ENCODE assay signal across 8 mouse cellular contexts in genomic region chr11:64436412-64436727, GRCm38 (mm10). TPM values are rescaled to one million over a fixed set of nuclear protein-coding genes. Genes with fewer than 3 reads are reported as not detected.
A peak's percentile ranks its signal among the peaks of the same experiment; 100 is the strongest.
DNase-seq lines count a peak whose midpoint lies in the region; ATAC-seq lines count a peak whose summit lies in the region.

F930015N05Rik (minus strand) TSS chr11:64436653.

- H3K4me2 ChIP-seq in lung, embryonic 16.5 days (ENCODE audit: low read depth, low read length): peak within 1 kb of the TSS; percentile 98
- peak within 1 kb of the TSS; percentile 95 for H3K4me2 ChIP-seq in forebrain, embryonic 13.5 days
- H3K4me2 ChIP-seq in intestine, embryonic 16.5 days (ENCODE audit: low read depth, low read length): peak within 1 kb of the TSS; percentile 98
- peak within 1 kb of the TSS; percentile 99 for H3K4me2 ChIP-seq in neural tube, embryonic 14.5 days (ENCODE audit: low read depth, low read length)

- H3K4me1 ChIP-seq in lung, embryonic 16.5 days (replicated peaks; ENCODE audit: control insufficient read depth, insufficient read depth, low read length): peaks cover 10% of the 10 kb centered on the region
- peaks cover 18% of the 10 kb centered on the region for H3K4me1 ChIP-seq in forebrain, embryonic 13.5 days
- peaks cover 12% of the 10 kb centered on the region; the same call in 1 of the 2 replicates for H3K4me1 ChIP-seq in intestine, embryonic 16.5 days (ENCODE audit: control insufficient read depth, insufficient read depth, low read length)
- 0 out of 2 replicates have a peak, but pooled peaks cover 5% of the 10 kb centered on the region for H3K4me1 ChIP-seq in neural tube, embryonic 14.5 days (ENCODE audit: control insufficient read depth, insufficient read depth, low read length)

- intact Hi-C loops in left cerebral cortex, postnatal 25 days (cut with DNase I): loop anchor here (5.0 kb wide), 1 partner anchor 1034 kb away; no protein-coding TSS in a partner anchor

- WGBS in lung, embryonic 16.5 days: under 1% methylated on average over 24 of the region's 24 CpGs
- 0% methylated on average over 24 of the region's 24 CpGs for WGBS in forebrain, embryonic 13.5 days
- WGBS in intestine, embryonic 16.5 days: 1% methylated on average over 24 of the region's 24 CpGs
- under 1% methylated on average over 24 of the region's 24 CpGs for WGBS in neural tube, embryonic 14.5 days

- ATAC-seq in lung, embryonic 16.5 days (ENCODE audit: low read depth): no peak
- peak; percentile 16; the same call in 1 of the 2 replicates for ATAC-seq in forebrain, embryonic 13.5 days
- no peak for ATAC-seq in intestine, embryonic 16.5 days
- ATAC-seq in neural tube, embryonic 14.5 days (ENCODE audit: low read depth): no peak

- no peaks in the 10 kb centered on the region for H3K36me3 ChIP-seq in lung, embryonic 16.5 days (ENCODE audit: control insufficient read depth, insufficient read depth, low read length)
- no peaks in the 10 kb centered on the region for H3K36me3 ChIP-seq in forebrain, embryonic 13.5 days (ENCODE audit: poor library complexity, severe bottlenecking)
- no peaks in the 10 kb centered on the region for H3K36me3 ChIP-seq in intestine, embryonic 16.5 days (ENCODE audit: control insufficient read depth, insufficient read depth, low read length)
- no peaks in the 10 kb centered on the region for H3K36me3 ChIP-seq in neural tube, embryonic 14.5 days (ENCODE audit: control insufficient read depth, insufficient read depth, low read length)

- H3K9me3 ChIP-seq in lung, embryonic 16.5 days (ENCODE audit: control insufficient read depth, low read length): no peaks in the 10 kb centered on the region
- H3K9me3 ChIP-seq in forebrain, embryonic 13.5 days (replicated peaks): no peaks in the 10 kb centered on the region
- H3K9me3 ChIP-seq in intestine, embryonic 16.5 days (ENCODE audit: control insufficient read depth, low read length): no peaks in the 10 kb centered on the region
- no peaks in the 10 kb centered on the region for H3K9me3 ChIP-seq in neural tube, embryonic 14.5 days (ENCODE audit: control insufficient read depth, low read length)

- peak within 1 kb of the TSS; percentile 8; the same call in 1 of the 2 replicates for H3K27ac ChIP-seq in lung, embryonic 16.5 days (ENCODE audit: low read length)
- H3K27ac ChIP-seq in forebrain, embryonic 13.5 days: no peak within 1 kb of the TSS
- H3K27ac ChIP-seq in intestine, embryonic 16.5 days (ENCODE audit: low read length): peak within 1 kb of the TSS; percentile 43
- peak within 1 kb of the TSS; percentile 50 for H3K27ac ChIP-seq in neural tube, embryonic 14.5 days (ENCODE audit: low read depth, low read length)

- H3K27me3 ChIP-seq in lung, embryonic 16.5 days (ENCODE audit: control insufficient read depth, insufficient read depth, low read depth, low read length): peaks cover 22% of the 10 kb centered on the region
- peaks cover 69% of the 10 kb centered on the region for H3K27me3 ChIP-seq in forebrain, embryonic 13.5 days
- peaks cover 17% of the 10 kb centered on the region; the same call in 1 of the 2 replicates for H3K27me3 ChIP-seq in intestine, embryonic 16.5 days (replicated peaks; ENCODE audit: control insufficient read depth, insufficient read depth, low read length)
- no peaks in the 10 kb centered on the region; the same call in 1 of the 2 replicates for H3K27me3 ChIP-seq in neural tube, embryonic 14.5 days (ENCODE audit: control insufficient read depth, insufficient read depth, low read length)

- no peak for DNase-seq in lung, postnatal 14 days
- no peak for DNase-seq in left cerebral cortex, postnatal 25 days (ENCODE audit: low spot score in 2 of 2)
- no peak for DNase-seq in spleen, postnatal 36 days (ENCODE audit: low spot score in 2 of 2)
- DNase-seq in adrenal gland, postnatal 36 days: no peak

- peak within 1 kb of the TSS; percentile 72 for H3K9ac ChIP-seq in lung, embryonic 16.5 days (ENCODE audit: low read length)
- peak within 1 kb of the TSS; percentile 69 for H3K9ac ChIP-seq in forebrain, embryonic 13.5 days
- peak within 1 kb of the TSS; percentile 75 for H3K9ac ChIP-seq in intestine, embryonic 16.5 days (ENCODE audit: low read depth, low read length)
- H3K9ac ChIP-seq in neural tube, embryonic 14.5 days (replicated peaks; ENCODE audit: low read depth, low read length): peak within 1 kb of the TSS; percentile 69

- peak within 1 kb of the TSS; percentile 49 for H3K4me3 ChIP-seq in lung, embryonic 16.5 days (ENCODE audit: low read length)
- H3K4me3 ChIP-seq in forebrain, embryonic 13.5 days: peak within 1 kb of the TSS; percentile 55
- peak within 1 kb of the TSS; percentile 65 for H3K4me3 ChIP-seq in intestine, embryonic 16.5 days (ENCODE audit: low read length)
- H3K4me3 ChIP-seq in neural tube, embryonic 14.5 days (ENCODE audit: low read depth, low read length): peak within 1 kb of the TSS; percentile 55

RNA-seq across cellular contexts. Expression of gene F930015N05Rik, which starts in this region (rescaled TPM):
- 0.11 TPM in 1 of 2 replicates, not detected in the other for polyA plus RNA-seq in lung, embryonic 16.5 days (2015; fragmentation: Nextera tagmentation; extraction: Ambion mirVana)
- polyA plus RNA-seq in forebrain, embryonic 13.5 days (2015; fragmentation: Nextera tagmentation; extraction: Ambion mirVana): 0.57 TPM in 1 of 2 replicates, not detected in the other
- 0.15 and 0.18 TPM in 2 replicates for polyA plus RNA-seq in intestine, embryonic 16.5 days (2015; fragmentation: Nextera tagmentation; extraction: Ambion mirVana)
- 0.86 and 2.3 TPM in 2 replicates for polyA plus RNA-seq in neural tube, embryonic 14.5 days (2014; fragmentation: Nextera tagmentation; extraction: Ambion mirVana)
- under 1 TPM; 0.87 TPM for total RNA-seq in left cerebral cortex, postnatal 25 days (2021)
- not detected for total RNA-seq in adrenal gland, postnatal 36 days (2021)

Comparison
In these comparisons a context has a peak if more than half of its experiments do, and no peak if none do; other contexts are left out.
1. Peak in ATAC-seq, H3K4me3 ChIP-seq, H3K9ac ChIP-seq and H3K4me2 ChIP-seq in forebrain, embryonic 13.5 days; RNA of the gene not detected or under 1 TPM.